Mouse (Mus musculus): ENCODE measurements around the gene Ampd2.

Gene Ampd2

GRCm38 (mm10) chr3:108098316-108098715, 11.9 kb upstream of the Ampd2 start:
- in situ Hi-C loops (cut with MboI; ENCODE audit: low pct_unique_long_range_greater_than_20kb in 1 of 2, low sequenced_read_pairs in 2 of 2, unreplicated experiment in 1 of 2): no loop called here

- in situ Hi-C loops (cut with MboI; ENCODE audit: low pct_unique_long_range_greater_than_20kb in 1 of 2, low sequenced_read_pairs in 2 of 2, unreplicated experiment in 1 of 2): no loop called here
Observed at GRCm38 (mm10) chr3:108097656-108098055, 11.2 kb upstream of the Ampd2 start.

GRCm38 (mm10) chr3:108096726-108097125, 10.3 kb upstream of the Ampd2 start:
- in situ Hi-C loops (cut with MboI; ENCODE audit: low pct_unique_long_range_greater_than_20kb in 1 of 2, low sequenced_read_pairs in 2 of 2, unreplicated experiment in 1 of 2): no loop called here

GRCm38 (mm10) chr3:108096226-108096625, 9.8 kb upstream of the Ampd2 start:
- in situ Hi-C loops (cut with MboI; ENCODE audit: low pct_unique_long_range_greater_than_20kb in 1 of 2, low sequenced_read_pairs in 2 of 2, unreplicated experiment in 1 of 2): no loop called here

- in situ Hi-C loops (cut with MboI; ENCODE audit: low pct_unique_long_range_greater_than_20kb in 1 of 2, low sequenced_read_pairs in 2 of 2, unreplicated experiment in 1 of 2): no loop called here
Observed at GRCm38 (mm10) chr3:108094976-108095760, 8.7 kb upstream of the Ampd2 start.

GRCm38 (mm10) chr3:108094146-108094545, 7.7 kb upstream of the Ampd2 start:
- in situ Hi-C loops (cut with MboI; ENCODE audit: low pct_unique_long_range_greater_than_20kb in 1 of 2, low sequenced_read_pairs in 2 of 2, unreplicated experiment in 1 of 2): no loop called here

- in situ Hi-C loops (cut with MboI; ENCODE audit: low pct_unique_long_range_greater_than_20kb in 1 of 2, low sequenced_read_pairs in 2 of 2, unreplicated experiment in 1 of 2): no loop called here
Observed at GRCm38 (mm10) chr3:108093306-108093705, 6.9 kb upstream of the Ampd2 start.

GRCm38 (mm10) chr3:108092536-108093115, 6.2 kb upstream of the Ampd2 start, which contains the start of gene Gnat2:
Gnat2 (plus strand) TSS chr3:108092789.
- in situ Hi-C loops (cut with MboI; ENCODE audit: low pct_unique_long_range_greater_than_20kb in 1 of 2, low sequenced_read_pairs in 2 of 2, unreplicated experiment in 1 of 2): no loop called here

GRCm38 (mm10) chr3:108092030-108092429, 5.6 kb upstream of the Ampd2 start:
- in situ Hi-C loops (cut with MboI; ENCODE audit: low pct_unique_long_range_greater_than_20kb in 1 of 2, low sequenced_read_pairs in 2 of 2, unreplicated experiment in 1 of 2): no loop called here

- in situ Hi-C loops (cut with MboI; ENCODE audit: low pct_unique_long_range_greater_than_20kb in 1 of 2, low sequenced_read_pairs in 2 of 2, unreplicated experiment in 1 of 2): no loop called here
Observed at GRCm38 (mm10) chr3:108090561-108090960, 4.1 kb upstream of the Ampd2 start.

GRCm38 (mm10) chr3:108089916-108090315, 3.5 kb upstream of the Ampd2 start:
- in situ Hi-C loops (cut with MboI; ENCODE audit: low pct_unique_long_range_greater_than_20kb in 1 of 2, low sequenced_read_pairs in 2 of 2, unreplicated experiment in 1 of 2): no loop called here

GRCm38 (mm10) chr3:108088842-108089380, 2.5 kb upstream of the Ampd2 start:
- in situ Hi-C loops (cut with MboI; ENCODE audit: low pct_unique_long_range_greater_than_20kb in 1 of 2, low sequenced_read_pairs in 2 of 2, unreplicated experiment in 1 of 2): no loop called here

- in situ Hi-C loops (cut with MboI; ENCODE audit: low pct_unique_long_range_greater_than_20kb in 1 of 2, low sequenced_read_pairs in 2 of 2, unreplicated experiment in 1 of 2): no loop called here
Observed at GRCm38 (mm10) chr3:108087329-108087728, 878 bp upstream of the Ampd2 start.

GRCm38 (mm10) chr3:108085721-108086469, 556 bp downstream of the Ampd2 start:
- in situ Hi-C loops (cut with MboI; ENCODE audit: low pct_unique_long_range_greater_than_20kb in 1 of 2, low sequenced_read_pairs in 2 of 2, unreplicated experiment in 1 of 2): no loop called here

GRCm38 (mm10) chr3:108085281-108085720, 1.1 kb downstream of the Ampd2 start:
- in situ Hi-C loops (cut with MboI; ENCODE audit: low pct_unique_long_range_greater_than_20kb in 1 of 2, low sequenced_read_pairs in 2 of 2, unreplicated experiment in 1 of 2): no loop called here

- in situ Hi-C loops (cut with MboI; ENCODE audit: low pct_unique_long_range_greater_than_20kb in 1 of 2, low sequenced_read_pairs in 2 of 2, unreplicated experiment in 1 of 2): loop anchor here in 1 of 2 experiments (5.0 kb wide), 1 partner anchor 62 kb away; the partner anchor contains the start of gene Gnai3
Observed at GRCm38 (mm10) chr3:108084767-108085270, 1.6 kb downstream of the Ampd2 start.

- in situ Hi-C loops (cut with MboI; ENCODE audit: low pct_unique_long_range_greater_than_20kb in 1 of 2, low sequenced_read_pairs in 2 of 2, unreplicated experiment in 1 of 2): loop anchor here in 1 of 2 experiments (5.0 kb wide), 1 partner anchor 63 kb away; the partner anchor contains the start of gene Gnai3
Observed at GRCm38 (mm10) chr3:108083904-108084407, 2.5 kb downstream of the Ampd2 start.

GRCm38 (mm10) chr3:108083161-108083560, 3.3 kb downstream of the Ampd2 start:
- in situ Hi-C loops (cut with MboI; ENCODE audit: low pct_unique_long_range_greater_than_20kb in 1 of 2, low sequenced_read_pairs in 2 of 2, unreplicated experiment in 1 of 2): loop anchor here in 1 of 2 experiments (5.0 kb wide), 1 partner anchor 64 kb away; the partner anchor contains the start of gene Gnai3
